Mouse (Mus musculus): Measurements from ENCODE around the gene Dhx37.

DNA sequence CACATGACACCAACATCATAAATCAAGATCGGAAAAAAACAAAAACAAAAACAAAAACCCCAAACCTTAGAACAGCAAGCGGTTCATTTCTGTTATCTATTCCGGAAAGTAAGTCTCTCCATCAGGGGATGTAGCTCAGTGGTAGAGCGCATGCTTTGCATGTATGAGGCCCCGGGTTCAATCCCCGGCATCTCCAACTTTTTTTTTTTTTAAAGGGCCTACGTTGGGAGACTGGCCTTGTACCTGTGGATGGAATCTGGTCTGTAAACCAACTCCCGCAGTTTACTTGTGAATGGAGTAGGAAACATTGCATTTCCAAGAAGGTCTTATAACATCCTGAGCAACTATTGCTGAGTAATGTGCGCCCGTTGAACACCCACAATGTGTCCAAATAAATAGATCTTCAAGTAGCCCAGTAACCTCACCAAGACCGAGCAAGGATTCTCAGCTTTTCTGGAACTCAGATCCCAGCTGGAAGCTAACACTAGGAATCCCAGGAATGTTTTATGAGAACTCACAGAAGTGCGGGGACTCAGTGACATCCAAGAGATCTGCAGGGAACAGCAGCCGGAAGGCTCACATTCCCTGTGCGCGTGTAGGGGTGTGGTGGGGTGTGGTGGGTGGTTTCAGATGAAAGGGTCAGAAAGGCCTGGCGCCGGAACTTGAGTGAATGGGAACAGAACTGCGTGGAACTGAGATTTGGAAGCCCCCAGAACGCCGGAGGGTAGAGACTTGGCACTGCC lies 24.4 kb downstream of the Dhx37 start:
- no peak for TF ChIP-seq POLR2A (IDR thresholded peaks at IDR 0.05; ENCODE audit: low read depth, low read length)
- no peak for TF ChIP-seq CTCF (IDR thresholded peaks at IDR 0.05; ENCODE audit: extremely low read depth, insufficient read length, insufficient replicate concordance, low read depth, low read length)
